8 mouse cellular contexts compared by ENCODE assay signal in the genomic region with DNA sequence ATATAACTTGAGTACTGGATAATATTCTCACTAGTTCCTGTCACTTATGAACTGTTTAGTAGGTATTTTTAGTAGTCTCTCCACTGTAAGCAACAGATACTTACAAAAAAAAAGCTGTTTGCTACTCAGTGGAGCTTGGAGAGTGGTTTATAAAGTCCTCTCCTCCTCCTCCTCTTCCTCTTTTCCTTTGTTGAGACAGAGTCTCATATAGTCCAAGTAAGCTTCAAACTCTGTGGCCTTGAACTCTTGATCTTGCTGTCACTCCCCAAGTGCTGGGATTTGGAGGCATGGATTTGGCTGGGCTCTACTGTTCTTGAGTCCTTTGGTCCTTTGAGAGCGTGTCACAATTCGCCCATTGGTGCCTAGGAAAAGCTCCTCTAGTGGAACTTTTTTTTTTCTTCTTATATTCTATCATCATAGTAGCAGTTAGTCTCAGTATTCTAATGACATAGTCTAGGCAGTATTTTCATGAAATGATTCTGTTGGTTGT. TPM values are rescaled to one million over a fixed set of nuclear protein-coding genes. Genes with fewer than 3 reads are reported as not detected.
DNase-seq lines count a peak whose midpoint lies in the region; ATAC-seq and TF ChIP-seq lines count a peak whose summit lies in the region.

No protein-coding gene starts in this region.

- no peak overlapping the region for H3K27ac ChIP-seq in forebrain, embryonic 10.5 days
- no peak overlapping the region for H3K27ac ChIP-seq in forebrain, postnatal 0 days (ENCODE audit: low read depth, low read length)
- H3K27ac ChIP-seq in kidney, embryonic 16.5 days (ENCODE audit: low read length), result no peak overlapping the region
- no peak overlapping the region for H3K27ac ChIP-seq in CH12.LX (ENCODE audit: insufficient read depth, low read depth)
- peak overlapping the region; percentile 97 for H3K27ac ChIP-seq in liver, embryonic 13.5 days

- H3K4me2 ChIP-seq in forebrain, postnatal 0 days (ENCODE audit: low read depth), result no peak overlapping the region
- peak overlapping the region; percentile 72 for H3K4me2 ChIP-seq in kidney, embryonic 16.5 days (replicated peaks; ENCODE audit: low read depth, low read length)
- peak overlapping the region; percentile 99; the same call in 1 of the 2 replicates for H3K4me2 ChIP-seq in CH12.LX (ENCODE audit: insufficient read depth, low read depth, poor library complexity, severe bottlenecking)
- peak overlapping the region; percentile 72 for H3K4me2 ChIP-seq in liver, embryonic 13.5 days

- DNase-seq in forebrain, embryonic 10.5 days (ENCODE audit: extremely low spot score, low spot score), result no peak
- no peak for DNase-seq in forebrain, postnatal 0 days
- DNase-seq in kidney, adult 8-10 months, result no peak
- DNase-seq in CH12.LX (ENCODE audit: extremely low read depth), result no peak
- DNase-seq in liver, embryonic 13.5 days, result no peak
- DNase-seq in cerebellum, postnatal 14 days, result no peak
- DNase-seq in frontal cortex, postnatal 36 days (ENCODE audit: low spot score in 2 of 2), result no peak

- peaks cover 40% of the 10 kb centered on the region for H3K36me3 ChIP-seq in forebrain, embryonic 10.5 days (replicated peaks)
- peaks cover 16% of the 10 kb centered on the region for H3K36me3 ChIP-seq in forebrain, postnatal 0 days (ENCODE audit: insufficient read depth)
- H3K36me3 ChIP-seq in kidney, embryonic 16.5 days (ENCODE audit: insufficient read depth, low read length), result peaks cover 10% of the 10 kb centered on the region
- H3K36me3 ChIP-seq in CH12.LX (replicated peaks in 1 of 2; ENCODE audit: control insufficient read depth in 1 of 2, insufficient read depth in 1 of 2, low read length in 1 of 2), result peaks cover 12 to 37% of the 10 kb centered on the region in 2 experiments
- peaks cover 23% of the 10 kb centered on the region for H3K36me3 ChIP-seq in liver, embryonic 13.5 days

- WGBS in forebrain, embryonic 10.5 days, result 93% methylated on average over 2 of the region's 2 CpGs
- 83% methylated on average over 2 of the region's 2 CpGs for WGBS in forebrain, postnatal 0 days
- WGBS in kidney, embryonic 16.5 days, result 89% methylated on average over 2 of the region's 2 CpGs
- WGBS in liver, embryonic 13.5 days (ENCODE audit: insufficient replicate concordance), result 86% methylated on average over 2 of the region's 2 CpGs

- no peak for ATAC-seq in forebrain, postnatal 0 days
- no peak for ATAC-seq in kidney, embryonic 16.5 days (ENCODE audit: low FRiP score, low TSS enrichment)
- no peak for ATAC-seq in liver, embryonic 13.5 days (ENCODE audit: low read depth)

- no peak for TF ChIP-seq EP300 in CH12.LX (IDR thresholded peaks at IDR 0.05; ENCODE audit: low read length)

- TF ChIP-seq CTCF in forebrain, postnatal 0 days (IDR thresholded peaks at IDR 0.05; ENCODE audit: low read depth), result no peak
- no peak for TF ChIP-seq CTCF in CH12.LX (conservative IDR thresholded peaks at IDR 0.05 in 1 of 2, IDR thresholded peaks at IDR 0.05 in 1 of 2; ENCODE audit: low read depth in 2 of 2, low read length in 2 of 2)

- peaks cover 47% of the 10 kb centered on the region for H3K79me2 ChIP-seq in CH12.LX (replicated peaks; ENCODE audit: control insufficient read depth, extremely low read depth, insufficient read depth, poor library complexity, severe bottlenecking)

- peak overlapping the region; percentile 97; the same call in 1 of the 2 replicates for H3K4me3 ChIP-seq in forebrain, embryonic 10.5 days
- no peak overlapping the region for H3K4me3 ChIP-seq in forebrain, postnatal 0 days (ENCODE audit: low read depth, low read length)
- H3K4me3 ChIP-seq in kidney, embryonic 16.5 days (ENCODE audit: low read length), result no peak overlapping the region
- H3K4me3 ChIP-seq in CH12.LX (replicated peaks in 1 of 3; ENCODE audit: low read depth in 2 of 3, low read length in 2 of 3, poor library complexity in 1 of 3), result peak overlapping the region in 2 of 3 experiments; percentile 93 to 95
- H3K4me3 ChIP-seq in liver, embryonic 13.5 days (replicated peaks), result peak overlapping the region; percentile 87

- H3K27me3 ChIP-seq in forebrain, embryonic 10.5 days (ENCODE audit: poor library complexity, severe bottlenecking), result no peaks in the 10 kb centered on the region
- H3K27me3 ChIP-seq in forebrain, postnatal 0 days (ENCODE audit: insufficient read depth, low read length), result no peaks in the 10 kb centered on the region
- H3K27me3 ChIP-seq in kidney, embryonic 16.5 days (ENCODE audit: insufficient read depth, low read length), result no peaks in the 10 kb centered on the region
- no peaks in the 10 kb centered on the region for H3K27me3 ChIP-seq in CH12.LX (replicated peaks)
- no peaks in the 10 kb centered on the region for H3K27me3 ChIP-seq in liver, embryonic 13.5 days

- in situ Hi-C loops in CH12.LX (cut with MboI; ENCODE audit: low pct_ligation_motif_present, low pct_unique_long_range_greater_than_20kb, low sequenced_read_pairs), result no loop called here

- TF ChIP-seq RAD21 in CH12.LX (IDR thresholded peaks at IDR 0.05; ENCODE audit: low read depth, low read length), result no peak

- TF ChIP-seq POLR2A in CH12.LX (IDR thresholded peaks at IDR 0.05; ENCODE audit: low read depth, low read length), result no peak

- H3K4me1 ChIP-seq in forebrain, embryonic 10.5 days, result peaks cover 22% of the 10 kb centered on the region
- peaks cover 16% of the 10 kb centered on the region for H3K4me1 ChIP-seq in forebrain, postnatal 0 days (ENCODE audit: insufficient read depth)
- H3K4me1 ChIP-seq in kidney, embryonic 16.5 days (ENCODE audit: insufficient read depth, low read length), result peaks cover 27% of the 10 kb centered on the region
- peaks cover 0 to 24% of the 10 kb centered on the region in 2 experiments; a peak in 2 of 4 replicates for H3K4me1 ChIP-seq in CH12.LX (ENCODE audit: control insufficient read depth in 1 of 2, insufficient read depth in 2 of 2)
- H3K4me1 ChIP-seq in liver, embryonic 13.5 days (replicated peaks), result peaks cover 36% of the 10 kb centered on the region

- H3K9ac ChIP-seq in forebrain, postnatal 0 days, result no peak overlapping the region
- no peak overlapping the region for H3K9ac ChIP-seq in kidney, embryonic 16.5 days (replicated peaks; ENCODE audit: low read length)
- H3K9ac ChIP-seq in CH12.LX (ENCODE audit: insufficient read depth, low read depth), result peak overlapping the region; percentile 98; the same call in 1 of the 2 replicates
- H3K9ac ChIP-seq in liver, embryonic 13.5 days, result peak overlapping the region; percentile 95

- dilution Hi-C loops in CH12.LX (cut with MboI; ENCODE audit: extremely low pct_ligation_motif_present, extremely low pct_unique_long_range_greater_than_20kb, low sequenced_read_pairs), result no loop called here

- H3K9me3 ChIP-seq in forebrain, embryonic 10.5 days, result no peaks in the 10 kb centered on the region
- no peaks in the 10 kb centered on the region for H3K9me3 ChIP-seq in forebrain, postnatal 0 days (ENCODE audit: low read length)
- no peaks in the 10 kb centered on the region for H3K9me3 ChIP-seq in kidney, embryonic 16.5 days (ENCODE audit: low read length)
- H3K9me3 ChIP-seq in CH12.LX (replicated peaks; ENCODE audit: low read length), result no peaks in the 10 kb centered on the region
- no peaks in the 10 kb centered on the region for H3K9me3 ChIP-seq in liver, embryonic 13.5 days (replicated peaks)

TF ChIP-seq in CH12.LX, 34 proteins besides CTCF, POLR2A, EP300 and RAD21 (continues in another document):
- TF ChIP-seq KAT2A (IDR thresholded peaks at IDR 0.05; ENCODE audit: insufficient replicate concordance, low read length) (no peak), MAX (IDR thresholded peaks at IDR 0.05; ENCODE audit: low read length) (no peak), USF2 (conservative IDR thresholded peaks at IDR 0.05; ENCODE audit: low read depth, low read length) (no peak)

RNA-seq across cellular contexts. Expression of a gene that starts 1.5 kb away (rescaled TPM):
- polyA plus RNA-seq in forebrain, embryonic 10.5 days (2016; fragmentation: Nextera tagmentation; extraction: Ambion mirVana), result 15.6 and 16.7 TPM in 2 replicates
- 40.2 and 46.5 TPM in 2 replicates for total RNA-seq in forebrain, postnatal 0 days (2014; rRNA removed)
- polyA plus RNA-seq in forebrain, postnatal 0 days (2015; fragmentation: Nextera tagmentation; extraction: Ambion mirVana), result 40.1 and 45.8 TPM in 2 replicates
- polyA plus RNA-seq in kidney, embryonic 16.5 days (2015; fragmentation: Nextera tagmentation; extraction: Ambion mirVana), result 24.5 and 25.1 TPM in 2 replicates
- total RNA-seq in CH12.LX (2012; rRNA removed), result 4.0 and 5.9 TPM in 2 replicates
- total RNA-seq in CH12.LX (2014; rRNA removed), result 5.7 and 6.7 TPM in 2 replicates
- polyA plus RNA-seq in CH12.LX (2012; ENCODE audit: insufficient read length, low read depth), result 5.7 and 7.6 TPM in 2 replicates
- polyA plus RNA-seq in liver, embryonic 13.5 days (2015; fragmentation: Nextera tagmentation; extraction: Ambion mirVana), result 3.9 and 5.1 TPM in 2 replicates

RNA-seq across cellular contexts. Expression of a gene that starts 1.7 kb away (rescaled TPM):
- polyA plus RNA-seq in forebrain, embryonic 10.5 days (2016; fragmentation: Nextera tagmentation; extraction: Ambion mirVana), result 18.3 and 18.5 TPM in 2 replicates
- 21.8 and 25.8 TPM in 2 replicates for total RNA-seq in forebrain, postnatal 0 days (2014; rRNA removed)
- 7.8 and 9.6 TPM in 2 replicates for polyA plus RNA-seq in forebrain, postnatal 0 days (2015; fragmentation: Nextera tagmentation; extraction: Ambion mirVana)
- 17.9 and 20.5 TPM in 2 replicates for polyA plus RNA-seq in kidney, embryonic 16.5 days (2015; fragmentation: Nextera tagmentation; extraction: Ambion mirVana)
- total RNA-seq in CH12.LX (2012; rRNA removed), result 12.0 and 12.1 TPM in 2 replicates
- 8.0 and 9.0 TPM in 2 replicates for total RNA-seq in CH12.LX (2014; rRNA removed)
- polyA plus RNA-seq in CH12.LX (2012; ENCODE audit: insufficient read length, low read depth), result 14.8 and 18.5 TPM in 2 replicates
- polyA plus RNA-seq in liver, embryonic 13.5 days (2015; fragmentation: Nextera tagmentation; extraction: Ambion mirVana), result 4.4 and 5.5 TPM in 2 replicates

RNA-seq across cellular contexts. Expression of a gene that starts 29.4 kb away (rescaled TPM):
- polyA plus RNA-seq in forebrain, embryonic 10.5 days (2016; fragmentation: Nextera tagmentation; extraction: Ambion mirVana), result 63.0 and 66.1 TPM in 2 replicates
- 32.7 and 33.2 TPM in 2 replicates for total RNA-seq in forebrain, postnatal 0 days (2014; rRNA removed)
- 23.8 and 25.5 TPM in 2 replicates for polyA plus RNA-seq in forebrain, postnatal 0 days (2015; fragmentation: Nextera tagmentation; extraction: Ambion mirVana)
- 50.1 and 50.8 TPM in 2 replicates for polyA plus RNA-seq in kidney, embryonic 16.5 days (2015; fragmentation: Nextera tagmentation; extraction: Ambion mirVana)
- total RNA-seq in CH12.LX (2012; rRNA removed) (85.2 and 127 TPM in 2 replicates), CH12.LX (2014; rRNA removed) (101 and 105 TPM in 2 replicates)
- polyA plus RNA-seq in CH12.LX (2012; ENCODE audit: insufficient read length, low read depth), result 149 and 162 TPM in 2 replicates
- 32.6 and 39.1 TPM in 2 replicates for polyA plus RNA-seq in liver, embryonic 13.5 days (2015; fragmentation: Nextera tagmentation; extraction: Ambion mirVana)

RNA-seq across cellular contexts. Expression of a gene that starts 30.4 kb away (rescaled TPM):
- polyA plus RNA-seq in forebrain, embryonic 10.5 days (2016; fragmentation: Nextera tagmentation; extraction: Ambion mirVana), result 6.5 and 6.8 TPM in 2 replicates
- 39.2 and 47.1 TPM in 2 replicates for total RNA-seq in forebrain, postnatal 0 days (2014; rRNA removed)
- 13.7 and 18.9 TPM in 2 replicates for polyA plus RNA-seq in forebrain, postnatal 0 days (2015; fragmentation: Nextera tagmentation; extraction: Ambion mirVana)
- 6.6 and 7.1 TPM in 2 replicates for polyA plus RNA-seq in kidney, embryonic 16.5 days (2015; fragmentation: Nextera tagmentation; extraction: Ambion mirVana)
- total RNA-seq in CH12.LX (2012; rRNA removed) (2.4 and 3.8 TPM in 2 replicates), CH12.LX (2014; rRNA removed) (0.75 and 0.93 TPM in 2 replicates)
- 3.1 and 3.8 TPM in 2 replicates for polyA plus RNA-seq in CH12.LX (2012; ENCODE audit: insufficient read length, low read depth)
- 1.2 and 1.5 TPM in 2 replicates for polyA plus RNA-seq in liver, embryonic 13.5 days (2015; fragmentation: Nextera tagmentation; extraction: Ambion mirVana)

Comparison
In these comparisons a context has a peak if more than half of its experiments do, and no peak if none do; other contexts are left out.
1. H3K4me3 ChIP-seq: peak in forebrain, embryonic 10.5 days (single experiment), CH12.LX (2 of 3) and liver, embryonic 13.5 days (single experiment); none in forebrain, postnatal 0 days (single experiment) and kidney, embryonic 16.5 days (single experiment).
2. H3K9ac ChIP-seq: peak in CH12.LX (single experiment) and liver, embryonic 13.5 days (single experiment); none in forebrain, postnatal 0 days (single experiment) and kidney, embryonic 16.5 days (single experiment).